Mouse (Mus musculus): Measurements from ENCODE around the gene Mettl7a2. TPM values are rescaled to one million over a fixed set of nuclear protein-coding genes. Genes with fewer than 3 reads are reported as not detected.
"Not testable (repeated sequence)": the region's sequence is repeated elsewhere in the genome, so short reads cannot be mapped to it uniquely, and the experiment has no call there.

Gene Mettl7a2
- polyA plus RNA-seq, 2 experiments: 0.11 TPM; not detected in 1

DNA sequence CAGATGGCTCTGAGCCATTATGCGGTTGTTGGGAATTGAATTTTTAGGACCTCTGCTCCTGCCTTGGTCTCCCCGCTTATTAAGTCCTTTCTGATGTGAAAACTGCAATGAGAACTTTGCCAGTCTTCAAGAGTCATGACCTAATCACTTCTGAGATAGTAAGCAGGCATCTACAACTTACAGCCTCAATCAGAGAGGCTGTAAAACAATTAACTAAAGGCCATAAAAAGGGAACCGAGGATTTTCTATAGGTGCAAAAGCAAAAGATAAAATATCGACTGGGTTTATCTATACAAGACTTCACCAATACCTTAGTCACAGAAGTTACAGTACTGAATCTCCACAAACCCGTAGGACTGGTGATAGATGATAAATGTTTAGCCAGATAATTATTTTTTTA is 2.9 kb downstream of the Mettl7a2 start:
- ATAC-seq (ENCODE audit: insufficient read depth) (no peak), DNase-seq (ENCODE audit: low read depth in 3 of 3, low spot score in 3 of 3) (no peak)
- Histone ChIP-seq H3K4me3 (ENCODE audit: insufficient read depth in 1 of 2, low read depth in 2 of 2, low read length in 2 of 2) (no peak overlapping the region), H3K36me3 (replicated peaks; ENCODE audit: control insufficient read depth, insufficient read depth, low read depth) (no peaks in the 10 kb centered on the region), H3K4me1 (replicated peaks; ENCODE audit: control insufficient read depth in 2 of 2, insufficient read depth in 2 of 2, low read length in 1 of 2) (no peaks in the 10 kb centered on the region; a peak in 1 of 4 replicates), H3K27ac (no peak overlapping the region), H3K9me3 (ENCODE audit: control insufficient read depth, low read length) (no peaks in the 10 kb centered on the region), H3K9ac (replicated peaks) (no peak overlapping the region), H3K4me2 (ENCODE audit: low read depth) (no peak overlapping the region), H3K27me3 (ENCODE audit: control insufficient read depth, insufficient read depth, low read length) (no peaks in the 10 kb centered on the region)
- WGBS (ENCODE audit: insufficient replicate concordance): 52% methylated on average over 5 of the region's 5 CpGs
- TF ChIP-seq EP300 (IDR thresholded peaks at IDR 0.05; ENCODE audit: low read depth) (no peak), CTCF (IDR thresholded peaks at IDR 0.05; ENCODE audit: low read depth) (no peak)

DNA sequence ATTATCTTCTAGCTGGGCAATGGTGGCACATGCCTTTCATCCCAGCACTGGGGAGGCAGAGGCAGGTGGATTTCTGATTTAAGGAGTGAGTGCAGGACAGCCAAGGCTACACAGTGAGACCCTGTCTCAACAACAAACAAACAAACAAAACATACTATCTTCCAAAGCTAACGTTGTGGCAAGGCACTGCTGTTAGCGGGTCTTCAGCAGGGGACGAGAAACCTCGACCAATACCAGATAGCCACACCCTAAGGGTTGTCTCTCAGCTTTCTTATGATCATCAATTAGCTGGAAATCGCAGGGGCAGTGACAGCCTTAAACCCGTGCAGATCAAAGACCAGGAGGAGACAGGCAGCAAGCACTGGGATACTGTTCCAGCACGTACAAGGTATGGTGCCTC is 11.2 kb downstream of the Mettl7a2 start, which contains the start of gene Higd1c:
Higd1c (plus strand) TSS at position 301 of the 400 bp plus-strand sequence.
- H3K27ac ChIP-seq: no peak within 1 kb of the TSS
- WGBS (ENCODE audit: insufficient replicate concordance): 52% methylated on average over 7 of the region's 7 CpGs
- H3K27me3 ChIP-seq (ENCODE audit: control insufficient read depth, insufficient read depth, low read length): no peaks in the 10 kb centered on the region
- H3K4me1 ChIP-seq (replicated peaks; ENCODE audit: control insufficient read depth in 2 of 2, insufficient read depth in 2 of 2, low read length in 1 of 2): no peaks in the 10 kb centered on the region
- no peak for TF ChIP-seq CTCF (IDR thresholded peaks at IDR 0.05; ENCODE audit: low read depth)
- no peaks in the 10 kb centered on the region for H3K36me3 ChIP-seq (replicated peaks; ENCODE audit: control insufficient read depth, insufficient read depth, low read depth)
- no peak within 1 kb of the TSS for H3K4me2 ChIP-seq (ENCODE audit: low read depth)
- DNase-seq (ENCODE audit: low read depth in 3 of 3, low spot score in 3 of 3) (no peak), ATAC-seq (ENCODE audit: insufficient read depth) (no peak)
- H3K9me3 ChIP-seq (ENCODE audit: control insufficient read depth, low read length): no peaks in the 10 kb centered on the region
- no peak within 1 kb of the TSS for H3K9ac ChIP-seq (replicated peaks)
- no peak within 1 kb of the TSS for H3K4me3 ChIP-seq (ENCODE audit: insufficient read depth in 1 of 2, low read depth in 2 of 2, low read length in 2 of 2)

DNA sequence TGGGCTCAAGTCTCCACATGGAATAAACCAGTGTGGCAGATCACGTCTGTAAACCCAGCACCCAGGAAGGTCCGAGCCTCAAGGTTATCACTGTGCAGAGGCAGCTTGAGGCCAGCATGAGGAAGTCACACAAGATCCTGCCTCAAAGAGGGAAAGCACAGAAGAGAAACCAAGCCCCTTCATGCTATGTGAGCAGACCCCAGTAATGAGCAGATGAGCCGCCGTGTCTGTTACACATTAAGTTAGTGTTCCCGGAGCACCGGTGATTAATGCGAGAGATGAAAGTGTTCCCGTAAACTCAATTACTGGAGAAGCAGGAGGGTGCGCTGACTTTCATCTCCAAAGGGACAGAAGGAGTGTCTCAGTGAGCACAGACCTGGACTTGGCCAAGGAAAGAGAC is 13.0 kb downstream of the Mettl7a2 start:
- not testable (repeated sequence) for H3K9ac ChIP-seq (replicated peaks); H3K4me2 ChIP-seq (ENCODE audit: low read depth); DNase-seq (ENCODE audit: low read depth in 3 of 3, low spot score in 3 of 3); H3K27me3 ChIP-seq (ENCODE audit: control insufficient read depth, insufficient read depth, low read length); H3K9me3 ChIP-seq (ENCODE audit: control insufficient read depth, low read length); ATAC-seq (ENCODE audit: insufficient read depth); H3K27ac ChIP-seq; H3K4me3 ChIP-seq (ENCODE audit: insufficient read depth in 1 of 2, low read depth in 2 of 2, low read length in 2 of 2); H3K4me1 ChIP-seq (replicated peaks; ENCODE audit: control insufficient read depth in 2 of 2, insufficient read depth in 2 of 2, low read length in 1 of 2); H3K36me3 ChIP-seq (replicated peaks; ENCODE audit: control insufficient read depth, insufficient read depth, low read depth)
- 70% methylated on average over 9 of the region's 9 CpGs for WGBS (ENCODE audit: insufficient replicate concordance)

DNA sequence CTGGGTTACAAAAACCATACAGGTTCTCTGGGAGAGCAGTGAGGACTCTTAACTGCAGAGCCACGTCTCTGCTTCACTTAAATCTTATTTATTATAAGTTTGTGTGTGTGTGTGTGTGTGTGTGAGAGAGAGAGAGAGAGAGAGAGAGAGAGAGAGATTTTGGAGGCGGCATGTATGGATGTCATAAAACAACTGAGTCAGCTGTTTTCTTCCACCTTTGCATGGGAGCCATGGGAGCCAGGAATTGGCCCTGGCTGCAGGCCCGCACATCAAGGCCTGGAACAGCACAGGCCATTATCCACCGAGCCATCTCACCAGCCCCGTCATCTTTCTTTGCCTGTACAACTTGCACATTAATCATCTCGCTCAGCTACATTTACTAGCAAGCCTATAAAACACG is 14.1 kb downstream of the Mettl7a2 start:
- H3K4me2 ChIP-seq (ENCODE audit: low read depth): no peak overlapping the region
- ATAC-seq (ENCODE audit: insufficient read depth) (no peak), DNase-seq (ENCODE audit: low read depth in 3 of 3, low spot score in 3 of 3) (no peak)
- H3K27me3 ChIP-seq (ENCODE audit: control insufficient read depth, insufficient read depth, low read length): no peaks in the 10 kb centered on the region
- no peak overlapping the region for H3K27ac ChIP-seq
- WGBS (ENCODE audit: insufficient replicate concordance): 60% methylated on average over 7 of the region's 7 CpGs
- H3K4me3 ChIP-seq (ENCODE audit: insufficient read depth in 1 of 2, low read depth in 2 of 2, low read length in 2 of 2): no peak overlapping the region
- H3K9ac ChIP-seq (replicated peaks): no peak overlapping the region
- H3K9me3 ChIP-seq (ENCODE audit: control insufficient read depth, low read length): no peaks in the 10 kb centered on the region
- H3K36me3 ChIP-seq (replicated peaks; ENCODE audit: control insufficient read depth, insufficient read depth, low read depth): no peaks in the 10 kb centered on the region
- no peaks in the 10 kb centered on the region for H3K4me1 ChIP-seq (replicated peaks; ENCODE audit: control insufficient read depth in 2 of 2, insufficient read depth in 2 of 2, low read length in 1 of 2)
- TF ChIP-seq EP300 (IDR thresholded peaks at IDR 0.05; ENCODE audit: low read depth) (no peak), CTCF (IDR thresholded peaks at IDR 0.05; ENCODE audit: low read depth) (no peak)

DNA sequence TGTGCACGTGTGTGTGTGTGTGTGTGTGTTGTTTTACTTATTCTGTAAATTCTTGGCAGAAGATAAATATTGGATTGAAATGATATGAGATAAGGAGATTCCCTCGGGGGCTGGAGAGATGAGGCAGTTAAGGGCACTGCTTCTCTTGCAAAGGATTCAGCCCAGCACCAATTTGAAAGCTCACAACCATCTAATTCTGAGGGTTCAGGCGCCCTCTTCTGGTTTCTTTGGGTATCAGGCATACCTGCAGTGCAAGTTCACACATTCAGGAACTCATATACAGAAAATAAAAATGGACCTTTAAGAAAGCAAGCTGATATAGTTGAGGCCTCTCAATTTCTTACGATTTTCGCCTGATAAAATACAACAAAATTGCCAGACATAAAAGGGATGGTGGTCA is 22.1 kb downstream of the Mettl7a2 start:
- H3K27ac ChIP-seq: no peak overlapping the region
- no peak for ATAC-seq (ENCODE audit: insufficient read depth)
- peak in 2 of 3 experiments; percentile 39 to 49 for DNase-seq (ENCODE audit: low read depth in 3 of 3, low spot score in 3 of 3)
- no peak overlapping the region for H3K4me2 ChIP-seq (ENCODE audit: low read depth)
- WGBS (ENCODE audit: insufficient replicate concordance): 23% methylated on average over 5 of the region's 5 CpGs
- TF ChIP-seq EP300 (IDR thresholded peaks at IDR 0.05; ENCODE audit: low read depth) (no peak), CTCF (IDR thresholded peaks at IDR 0.05; ENCODE audit: low read depth) (peak; percentile 71)
- H3K9me3 ChIP-seq (ENCODE audit: control insufficient read depth, low read length): no peaks in the 10 kb centered on the region
- no peak overlapping the region for H3K4me3 ChIP-seq (ENCODE audit: insufficient read depth in 1 of 2, low read depth in 2 of 2, low read length in 2 of 2)
- H3K4me1 ChIP-seq (replicated peaks; ENCODE audit: control insufficient read depth in 2 of 2, insufficient read depth in 2 of 2, low read length in 1 of 2): peaks cover 0 to 2% of the 10 kb centered on the region in 2 experiments; a peak in 2 of 4 replicates
- H3K27me3 ChIP-seq (ENCODE audit: control insufficient read depth, insufficient read depth, low read length): no peaks in the 10 kb centered on the region
- no peak overlapping the region for H3K9ac ChIP-seq (replicated peaks)
- H3K36me3 ChIP-seq (replicated peaks; ENCODE audit: control insufficient read depth, insufficient read depth, low read depth): no peaks in the 10 kb centered on the region

All from liver, embryonic 14.5 days (tissue).